Mouse (Mus musculus): ENCODE measurements around the gene Fry.

The Fry gene

DNA sequence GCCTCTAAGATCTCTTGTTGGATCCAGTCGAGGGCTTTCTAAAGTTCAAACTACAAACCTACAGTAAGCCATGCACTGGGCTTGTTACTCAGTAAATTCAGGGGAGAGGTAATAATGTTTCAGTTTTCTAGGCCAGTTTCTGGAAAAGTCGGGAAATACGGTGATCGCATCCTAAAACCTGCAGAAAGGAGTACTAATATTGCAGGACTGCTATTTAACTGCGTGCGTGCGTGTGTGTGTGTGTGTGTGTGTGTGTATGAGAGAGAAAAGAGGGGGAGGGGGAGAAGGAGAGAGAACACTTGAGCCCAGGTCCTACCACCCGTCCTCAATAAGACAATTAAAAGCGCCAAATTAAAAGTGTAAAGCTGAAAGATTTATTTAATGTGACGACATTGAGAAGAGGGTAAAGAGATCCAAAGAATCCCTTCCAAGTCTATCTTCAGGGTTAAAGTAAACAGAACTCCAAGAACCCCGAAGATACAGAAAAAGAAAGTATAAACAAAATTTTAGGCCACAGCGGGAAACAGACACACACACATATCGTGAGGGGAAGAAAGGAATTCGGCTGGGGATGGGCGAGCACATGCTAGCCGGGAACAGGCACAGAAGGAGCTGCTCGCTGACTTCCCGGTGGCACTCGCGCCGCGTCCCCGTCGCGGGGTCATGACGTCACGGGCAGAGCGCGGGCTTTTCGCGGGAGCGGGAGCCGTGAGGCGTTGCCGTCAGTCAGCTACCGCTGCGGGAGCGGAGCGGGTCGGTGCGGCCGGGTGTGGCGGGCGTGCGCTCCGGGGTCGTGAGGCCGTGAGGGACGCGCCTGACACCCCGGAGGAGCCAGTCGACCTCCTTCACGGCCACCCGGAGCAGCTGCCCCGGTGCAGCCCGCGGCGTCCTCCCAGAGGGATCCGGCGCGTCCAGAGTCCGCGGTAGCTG, 403.8 kb downstream of the Fry start, which contains the start of gene Brca2:
Gene Brca2 (plus strand): TSS at position 694 of the 930 bp plus-strand sequence.
- peak; percentile 79 for DNase-seq (ENCODE audit: extremely low read depth, low read depth)

DNA sequence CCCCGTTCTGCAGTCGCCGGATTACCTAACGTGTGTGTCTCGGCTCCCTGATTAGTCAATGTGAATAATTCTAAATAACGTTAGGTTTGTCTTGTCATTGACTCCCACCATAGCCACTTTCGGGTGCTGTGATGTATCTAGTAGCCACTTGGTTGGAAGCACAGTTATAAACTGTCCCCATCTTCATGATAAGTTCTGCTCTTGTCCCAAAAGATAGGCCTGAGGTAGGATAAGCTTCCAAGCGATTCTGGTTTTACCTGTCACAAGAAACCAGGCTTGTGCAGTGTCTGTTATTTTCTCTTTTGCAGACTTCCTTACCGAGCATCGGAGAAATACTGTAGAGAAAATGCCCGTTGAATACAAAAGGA, 404.4 kb downstream of the Fry start:
- DNase-seq (ENCODE audit: extremely low read depth, low read depth), result peak; percentile 50

DNA sequence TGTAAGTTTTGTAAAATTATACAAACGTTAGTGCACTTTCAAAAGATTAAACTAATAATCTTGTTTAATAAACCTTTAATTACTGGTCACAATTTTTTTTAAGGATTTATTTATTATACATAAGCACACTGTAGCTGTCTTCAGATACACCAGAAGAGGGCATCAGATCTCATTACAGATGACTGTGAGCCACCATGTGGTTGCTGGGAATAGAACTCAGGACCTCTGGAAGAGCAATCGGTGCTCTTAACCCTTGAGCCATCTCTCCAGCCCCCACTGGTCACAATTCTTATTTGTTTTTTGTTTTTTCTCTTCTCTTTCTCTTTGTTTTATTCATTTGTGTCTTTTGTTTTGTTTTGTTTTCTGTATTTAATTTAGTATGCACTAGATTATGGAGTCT, 406.8 kb downstream of the Fry start:
- no peak for DNase-seq (ENCODE audit: extremely low read depth, low read depth)

DNA sequence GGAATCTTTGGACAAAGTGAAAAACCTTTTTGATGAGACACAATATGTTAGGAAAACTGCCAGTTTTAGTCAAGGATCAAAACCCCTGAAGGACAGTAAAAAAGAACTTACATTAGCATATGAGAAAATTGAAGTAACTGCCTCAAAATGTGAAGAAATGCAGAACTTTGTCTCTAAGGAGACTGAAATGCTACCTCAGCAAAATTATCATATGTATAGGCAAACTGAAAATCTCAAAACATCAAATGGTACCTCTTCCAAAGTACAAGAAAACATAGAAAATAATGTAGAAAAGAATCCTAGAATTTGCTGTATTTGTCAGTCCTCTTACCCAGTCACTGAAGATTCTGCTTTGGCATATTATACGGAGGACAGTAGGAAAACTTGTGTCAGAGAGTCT, 422.9 kb downstream of the Fry start:
- no peak for DNase-seq (ENCODE audit: extremely low read depth, low read depth)

DNA sequence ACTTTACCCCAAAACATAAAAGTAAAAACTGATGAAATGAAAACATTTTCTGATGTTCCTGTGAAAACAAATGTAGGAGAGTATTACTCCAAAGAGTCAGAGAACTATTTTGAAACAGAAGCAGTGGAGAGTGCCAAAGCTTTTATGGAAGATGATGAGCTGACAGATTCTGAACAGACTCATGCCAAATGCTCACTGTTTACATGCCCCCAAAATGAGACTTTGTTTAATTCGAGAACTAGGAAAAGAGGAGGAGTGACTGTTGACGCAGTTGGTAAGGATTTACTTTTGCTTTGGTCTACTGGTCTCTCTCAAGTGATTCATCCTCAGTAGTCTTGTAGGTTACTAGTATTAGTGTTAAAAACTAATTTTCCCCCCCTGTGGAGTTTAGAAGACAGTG, 424.7 kb downstream of the Fry start:
- DNase-seq (ENCODE audit: extremely low read depth, low read depth), result no peak
